Comparison of ENCODE assay signal across 22 mouse cellular contexts in the genomic region with DNA sequence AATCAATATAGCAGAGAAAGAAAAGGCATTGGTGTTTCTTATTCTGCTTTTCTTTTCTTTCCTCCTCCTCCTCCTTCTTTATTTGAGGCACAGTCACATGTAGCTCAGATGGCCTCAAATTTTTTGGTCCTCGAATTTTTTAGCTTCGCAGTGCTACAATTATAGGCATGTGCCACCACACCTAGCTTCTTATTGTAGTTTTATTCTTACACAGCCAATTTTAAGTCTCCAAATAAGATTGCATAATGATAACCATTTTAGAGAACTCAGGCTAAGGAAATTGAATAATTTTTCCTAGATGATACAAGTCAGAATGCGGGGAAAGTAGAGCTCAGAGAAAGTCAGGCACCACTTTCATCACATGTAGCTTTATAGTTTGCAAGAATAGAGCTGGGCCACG.
DNase-seq lines count a peak whose midpoint lies in the region; ATAC-seq and TF ChIP-seq lines count a peak whose summit lies in the region.
"Had no signal": no experiment of that assay in that cellular context is flagged by ENCODE, and none has a peak within 500 bp of the region (broad histone marks: within the 10 kb centered on the region; RNA-seq: fewer than 3 reads in every experiment).

No protein-coding gene starts in this region.

- 80% methylated on average over 4 of the region's 4 CpGs for WGBS in kidney, adult 2 months

- H3K27me3 ChIP-seq in kidney, adult 2 months (replicated peaks; ENCODE audit: control insufficient read depth, insufficient read depth, low read length) = no peaks in the 10 kb centered on the region
- H3K27me3 ChIP-seq: CH12.LX had no signal

- no peak for DNase-seq in frontal cortex, adult 2 months (ENCODE audit: extremely low spot score in 1 of 2, low spot score in 1 of 2)
- peak; percentile 18 for DNase-seq in brain, adult 2 months (ENCODE audit: low read depth, low spot score)
- peak; percentile 52 for DNase-seq in telencephalon, adult 2 months (ENCODE audit: low read depth, low spot score)
- DNase-seq in kidney, postnatal 14 days = no peak
- DNase-seq in kidney, adult 2 months = no peak
- DNase-seq: adrenal gland, adult 2 months; adrenal gland, adult 8-10 months; adrenal gland, postnatal 10 days; adrenal gland, postnatal 14 days; adrenal gland, postnatal 25 days; adrenal gland, postnatal 36 days; B cell, adult 2 months; cerebellum, adult 11 months; cerebellum, adult 11-12 months; cerebellum, adult 18-20 months; cerebellum, adult 2 months had no signal

- H3K4me3 ChIP-seq in kidney, adult 2 months (ENCODE audit: insufficient read depth, low read depth, low read length) = no peak overlapping the region

- TF ChIP-seq POLR2A in kidney, adult 2 months (IDR thresholded peaks at IDR 0.05; ENCODE audit: low read depth, low read length) = no peak

- no peaks in the 10 kb centered on the region for H3K36me3 ChIP-seq in kidney, adult 2 months (ENCODE audit: control insufficient read depth, insufficient read depth, low read length)
- H3K36me3 ChIP-seq: G1E had no signal

- no peak overlapping the region for H3K27ac ChIP-seq in kidney, adult 2 months (ENCODE audit: insufficient read depth, low read depth, low read length)

- ATAC-seq in frontal cortex, adult (ENCODE audit: low TSS enrichment) = peak; percentile 40; the same call in 1 of the 2 replicates
- ATAC-seq: activated CD4-positive, CD25-positive, alpha-beta regulatory T cell, adult 4 months; CD4-positive, CD25-positive, alpha-beta regulatory T cell, adult 4 months; Patski had no signal

- TF ChIP-seq CTCF in kidney, adult 2 months (conservative IDR thresholded peaks at IDR 0.05; ENCODE audit: insufficient read depth, insufficient read length, low read depth, low read length) = no peak

- no peaks in the 10 kb centered on the region for H3K4me1 ChIP-seq in kidney, adult 2 months (ENCODE audit: control insufficient read depth, insufficient read depth, low read length)

Comparison
In these comparisons a context has a peak if more than half of its experiments do, and no peak if none do; other contexts are left out.
1. DNase-seq: peak in brain, adult 2 months (single experiment) and telencephalon, adult 2 months (single experiment); none in frontal cortex, adult 2 months (0 of 2), kidney, postnatal 14 days (single experiment) and kidney, adult 2 months (single experiment).